Mouse (Mus musculus): Measurements from ENCODE around the gene Zbed4.
"Not testable (repeated sequence)": the region's sequence is repeated elsewhere in the genome, so short reads cannot be mapped to it uniquely, and the experiment has no call there.

Zbed4 gene

GRCm38 (mm10) chr15:88733834-88734571 lies 17.5 kb upstream of the Zbed4 start, which contains the start of gene Brd1:
Brd1 (minus strand) TSS chr15:88734233.
- peak; percentile 86 for ATAC-seq (ENCODE audit: insufficient number of reproducible peaks, low FRiP score, low TSS enrichment)

- ATAC-seq (ENCODE audit: insufficient number of reproducible peaks, low FRiP score, low TSS enrichment), result no peak
Measured at GRCm38 (mm10) chr15:88736166-88736565, 15.3 kb upstream of the Zbed4 start.

- no peak for ATAC-seq (ENCODE audit: insufficient number of reproducible peaks, low FRiP score, low TSS enrichment)
Measured at GRCm38 (mm10) chr15:88738466-88738865, 13.0 kb upstream of the Zbed4 start.

GRCm38 (mm10) chr15:88741366-88741765 lies 10.1 kb upstream of the Zbed4 start:
- ATAC-seq (ENCODE audit: insufficient number of reproducible peaks, low FRiP score, low TSS enrichment), result no peak

DNA sequence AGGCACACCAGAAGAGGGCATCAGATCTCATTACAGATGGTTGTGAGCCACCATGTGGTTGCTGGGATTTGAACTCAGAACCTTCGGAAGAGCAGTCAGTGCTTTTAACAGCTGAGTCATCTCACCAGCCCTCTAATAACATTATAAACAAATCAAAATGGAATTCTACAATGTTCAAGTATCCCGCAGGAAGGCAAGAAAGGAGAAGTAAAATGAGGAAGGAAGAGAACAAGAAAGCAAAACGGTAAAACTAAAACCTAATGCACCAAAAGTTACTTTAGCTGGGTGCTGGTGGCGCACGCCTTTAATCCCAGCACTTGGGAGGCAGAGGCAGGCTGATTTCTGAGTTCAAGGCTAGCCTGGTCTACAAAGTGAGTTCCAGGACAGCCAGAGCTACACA lies 8.1 kb upstream of the Zbed4 start:
- ATAC-seq (ENCODE audit: insufficient number of reproducible peaks, low FRiP score, low TSS enrichment), result not testable (repeated sequence)

DNA sequence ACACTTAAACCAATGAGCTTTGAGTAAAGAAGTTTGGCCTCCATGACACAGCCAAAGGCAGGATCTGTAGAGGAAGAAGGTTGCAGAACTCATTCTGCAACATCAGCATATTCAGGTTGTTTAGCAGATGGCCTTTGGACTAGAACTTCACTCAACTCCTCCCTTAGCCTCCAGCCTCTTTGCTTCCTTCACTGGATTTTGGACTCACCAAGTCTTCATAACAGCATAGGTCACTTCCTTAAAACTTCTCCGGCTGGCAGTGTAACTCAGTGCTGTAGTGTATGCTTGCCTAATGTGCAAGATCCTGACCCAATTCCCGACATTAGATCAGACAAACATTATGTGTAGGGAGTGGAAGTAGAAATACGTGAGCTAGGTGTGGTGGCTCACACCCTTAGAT lies 6.1 kb upstream of the Zbed4 start:
- no peak for ATAC-seq (ENCODE audit: insufficient number of reproducible peaks, low FRiP score, low TSS enrichment)

DNA sequence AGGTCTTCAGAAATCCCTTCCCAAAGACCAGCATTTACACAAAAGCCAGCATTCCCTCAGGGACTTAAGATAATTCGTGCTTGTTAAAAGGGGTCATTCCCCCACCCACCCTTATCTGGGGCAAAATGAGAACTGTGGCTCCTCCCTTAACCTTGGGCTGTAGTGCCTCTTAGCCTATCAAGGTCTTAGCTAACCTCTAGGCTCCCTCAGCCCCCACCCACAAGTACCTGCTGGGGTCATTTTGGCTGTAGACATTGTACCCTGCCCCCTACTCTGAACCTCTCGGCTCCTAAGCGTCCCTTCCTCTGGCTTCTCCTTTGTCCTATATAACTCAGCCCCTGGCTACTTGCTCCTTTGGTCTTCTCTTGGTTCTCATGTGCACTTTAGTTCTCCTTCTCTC lies 5.5 kb upstream of the Zbed4 start:
- ATAC-seq (ENCODE audit: insufficient number of reproducible peaks, low FRiP score, low TSS enrichment), result no peak

- ATAC-seq (ENCODE audit: insufficient number of reproducible peaks, low FRiP score, low TSS enrichment), result not testable (repeated sequence)
Measured at GRCm38 (mm10) chr15:88749617-88750016, 1.8 kb upstream of the Zbed4 start.

DNA sequence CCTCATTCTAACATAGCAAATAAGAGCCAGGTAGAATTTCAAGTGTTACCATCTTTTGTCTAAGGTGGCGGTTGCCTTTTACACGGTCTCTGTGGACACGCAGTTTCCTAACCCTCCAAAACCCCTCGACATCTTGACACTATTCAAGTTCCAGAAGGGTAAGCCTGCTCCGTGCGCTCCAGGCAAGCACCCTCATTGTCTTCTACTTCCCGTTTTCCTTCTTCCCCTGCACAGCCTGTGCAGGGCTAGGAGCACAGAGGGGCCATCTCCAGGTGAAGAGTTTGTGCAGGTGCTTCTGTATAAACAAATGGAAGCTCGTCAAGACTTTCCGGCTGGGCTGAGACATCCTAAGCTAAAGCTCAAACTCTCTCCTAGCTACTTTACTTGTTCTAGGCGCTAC lies 1.4 kb upstream of the Zbed4 start:
- no peak for ATAC-seq (ENCODE audit: insufficient number of reproducible peaks, low FRiP score, low TSS enrichment)

GRCm38 (mm10) chr15:88750677-88751563 lies 540 bp upstream of the Zbed4 start:
- ATAC-seq (ENCODE audit: insufficient number of reproducible peaks, low FRiP score, low TSS enrichment), result peak; percentile 100

DNA sequence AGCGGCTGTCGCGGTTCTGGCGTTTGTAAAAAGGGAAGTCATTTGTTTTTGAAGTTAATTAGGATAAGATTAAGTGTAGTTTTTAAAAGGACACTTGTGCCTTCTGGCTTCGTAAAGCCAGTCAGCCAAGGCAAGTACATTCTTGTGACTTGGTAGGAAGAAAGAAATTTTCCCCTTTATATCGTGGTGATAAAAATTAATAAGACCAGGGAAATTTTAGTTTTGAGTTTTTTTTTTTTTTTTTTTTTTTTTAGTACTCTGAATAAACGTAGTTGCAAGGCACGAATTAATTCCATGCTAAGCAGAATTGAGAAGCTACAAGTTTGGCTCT lies 908 bp downstream of the Zbed4 start:
- no peak for ATAC-seq (ENCODE audit: insufficient number of reproducible peaks, low FRiP score, low TSS enrichment)

DNA sequence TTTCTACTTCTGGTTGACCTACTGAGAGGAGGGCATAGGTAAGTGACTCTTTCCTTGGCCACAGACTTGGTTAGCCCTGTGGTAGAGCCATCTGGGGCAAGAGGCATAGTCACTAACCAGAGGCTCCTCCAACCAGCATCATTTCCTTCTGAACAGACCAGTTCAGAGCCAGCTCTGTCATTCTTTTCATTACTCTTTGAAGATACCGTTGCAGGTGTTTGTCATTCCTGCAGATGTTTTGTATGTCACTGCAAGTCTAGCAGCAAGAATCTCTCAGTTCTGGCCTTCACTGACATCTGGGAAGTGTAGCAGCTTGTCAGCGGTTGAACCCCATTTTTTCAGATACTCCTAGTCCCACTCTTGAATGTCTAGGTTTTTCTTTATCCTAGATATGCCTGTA lies 3.4 kb downstream of the Zbed4 start:
- no peak for ATAC-seq (ENCODE audit: insufficient number of reproducible peaks, low FRiP score, low TSS enrichment)

GRCm38 (mm10) chr15:88755761-88756160 lies 4.3 kb downstream of the Zbed4 start:
- ATAC-seq (ENCODE audit: insufficient number of reproducible peaks, low FRiP score, low TSS enrichment), result no peak

GRCm38 (mm10) chr15:88758061-88758460 lies 6.6 kb downstream of the Zbed4 start:
- ATAC-seq (ENCODE audit: insufficient number of reproducible peaks, low FRiP score, low TSS enrichment), result no peak

- no peak for ATAC-seq (ENCODE audit: insufficient number of reproducible peaks, low FRiP score, low TSS enrichment)
Measured at GRCm38 (mm10) chr15:88761551-88761950, 10.1 kb downstream of the Zbed4 start.

DNA sequence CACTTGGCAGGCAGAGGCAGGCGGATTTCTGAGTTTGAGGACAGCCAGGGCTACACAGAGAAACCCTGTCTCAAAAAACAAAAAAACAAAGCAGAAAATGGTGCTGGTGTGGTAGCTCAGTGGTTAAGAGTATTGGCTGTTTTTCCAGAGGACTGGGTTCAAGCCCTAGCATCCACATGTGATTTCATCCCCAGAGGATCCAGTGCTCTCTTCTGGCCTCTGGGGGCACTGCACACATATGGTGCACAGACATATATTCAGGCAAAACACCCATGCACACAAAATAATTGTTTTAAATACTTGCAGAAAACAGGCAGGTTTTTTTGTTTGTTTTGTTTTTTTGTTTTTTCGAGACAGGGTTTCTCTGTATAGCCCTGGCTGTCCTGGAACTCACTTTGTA lies 14.7 kb downstream of the Zbed4 start:
- ATAC-seq (ENCODE audit: insufficient number of reproducible peaks, low FRiP score, low TSS enrichment), result not testable (repeated sequence)

DNA sequence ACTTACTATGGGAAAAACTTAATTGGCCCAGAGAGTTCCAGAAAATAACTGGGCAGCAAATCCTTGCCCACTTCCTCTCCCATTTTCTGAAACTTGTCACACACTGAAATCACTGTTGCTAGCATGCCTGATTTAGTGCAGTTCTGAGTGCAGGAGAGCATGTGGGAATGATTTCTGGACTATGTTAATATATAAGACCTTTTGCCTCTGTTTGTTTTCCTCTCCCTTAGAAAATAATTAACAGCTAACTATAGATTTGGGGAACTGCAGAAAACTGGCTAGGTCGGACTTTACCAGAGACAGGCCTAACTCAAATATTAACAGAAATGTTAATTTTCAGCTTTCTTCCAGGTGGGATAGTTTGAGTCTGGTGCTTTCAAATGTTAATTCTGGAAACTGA lies 17.1 kb downstream of the Zbed4 start:
- ATAC-seq (ENCODE audit: insufficient number of reproducible peaks, low FRiP score, low TSS enrichment), result no peak

DNA sequence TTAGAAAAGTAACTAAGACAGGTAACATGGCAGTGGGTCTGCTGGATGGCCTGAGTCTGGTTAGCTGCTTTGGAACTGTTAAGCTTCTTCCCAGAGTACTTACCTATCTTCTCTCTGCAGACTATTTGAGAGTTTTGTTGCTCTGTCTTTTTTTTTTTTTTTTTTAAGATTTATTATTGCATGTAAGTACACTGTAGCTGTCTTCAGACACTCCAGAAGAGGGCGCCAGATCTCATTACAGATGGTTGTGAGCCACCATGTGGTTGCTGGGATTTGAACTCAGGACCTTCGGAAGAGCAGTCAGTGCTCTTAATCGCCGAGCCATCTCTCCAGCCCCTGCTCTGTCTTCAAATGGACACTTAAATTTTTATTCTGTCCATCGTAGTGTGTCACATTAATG lies 23.2 kb downstream of the Zbed4 start:
- ATAC-seq (ENCODE audit: insufficient number of reproducible peaks, low FRiP score, low TSS enrichment), result not testable (repeated sequence)

- ATAC-seq (ENCODE audit: insufficient number of reproducible peaks, low FRiP score, low TSS enrichment), result no peak
Measured at GRCm38 (mm10) chr15:88792140-88792850, 40.8 kb downstream of the Zbed4 start.

- not testable (repeated sequence) for ATAC-seq (ENCODE audit: insufficient number of reproducible peaks, low FRiP score, low TSS enrichment)
Measured at GRCm38 (mm10) chr15:88794729-88795128, 43.3 kb downstream of the Zbed4 start.

DNA sequence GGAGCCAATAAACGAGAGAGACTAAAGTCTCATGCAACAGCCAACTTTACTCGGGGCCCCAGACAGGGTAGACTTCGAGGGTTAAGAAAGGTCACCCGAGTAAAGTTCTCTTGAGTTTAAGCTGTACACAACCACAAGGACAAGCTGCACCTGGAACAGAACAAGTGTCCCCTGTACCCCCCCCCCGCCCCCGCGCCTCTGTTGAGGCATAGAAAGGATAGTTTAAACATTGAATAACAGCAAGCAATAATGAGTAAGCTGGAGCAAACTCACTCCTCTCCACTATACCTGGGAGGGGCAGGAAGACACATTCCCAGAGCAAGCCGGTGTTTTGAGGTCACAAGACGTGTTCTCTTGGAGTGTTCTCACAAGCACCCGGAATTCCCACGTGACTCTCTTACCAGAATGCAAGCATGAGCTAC lies 48.5 kb downstream of the Zbed4 start:
- ATAC-seq (ENCODE audit: insufficient number of reproducible peaks, low FRiP score, low TSS enrichment), result no peak
